Mouse (Mus musculus) T-helper 1 cell (primary cell): ENCODE results near the gene Ipo8.

Experiments used
- in situ Hi-C: fragments of 300-600 bp; cut with MboI, MseI; formaldehyde crosslinking; loops from one replicate; pipeline ENCODE4 v1.15.1; 2025; ENCODE audit warnings: high pct_unique_total_duplicates

Gene Ipo8

GRCm38 (mm10) chr6:148761475-148761874 lies 69.8 kb downstream of the Ipo8 start:
- in situ Hi-C loops: loop anchor here (5.0 kb wide), 1 partner anchor 779 kb away; no protein-coding TSS in a partner anchor

GRCm38 (mm10) chr6:148756535-148756934 lies 74.7 kb downstream of the Ipo8 start:
- in situ Hi-C loops: loop anchor here (10.0 kb wide), 1 partner anchor 62 kb away; no protein-coding TSS in a partner anchor

GRCm38 (mm10) chr6:148751400-148751799 lies 79.9 kb downstream of the Ipo8 start:
- in situ Hi-C loops: loop anchor here (10.0 kb wide), 1 partner anchor 57 kb away; no protein-coding TSS in a partner anchor

GRCm38 (mm10) chr6:148750183-148750582 lies 81.1 kb downstream of the Ipo8 start:
- in situ Hi-C loops: loop anchor here (10.0 kb wide), 1 partner anchor 55 kb away; no protein-coding TSS in a partner anchor

GRCm38 (mm10) chr6:148740521-148741226 lies 90.6 kb downstream of the Ipo8 start:
- in situ Hi-C loops: no loop called here

GRCm38 (mm10) chr6:148736390-148736789 lies 94.9 kb downstream of the Ipo8 start:
- in situ Hi-C loops: no loop called here

GRCm38 (mm10) chr6:148734012-148734411 lies 97.3 kb downstream of the Ipo8 start:
- in situ Hi-C loops: no loop called here

- in situ Hi-C loops: no loop called here
Measured at GRCm38 (mm10) chr6:148732920-148733319, 98.3 kb downstream of the Ipo8 start.

- in situ Hi-C loops: no loop called here
Measured at GRCm38 (mm10) chr6:148728571-148728970, 102.7 kb downstream of the Ipo8 start.

GRCm38 (mm10) chr6:148727871-148728524 lies 103.3 kb downstream of the Ipo8 start:
- in situ Hi-C loops: no loop called here

GRCm38 (mm10) chr6:148724453-148724852 lies 106.8 kb downstream of the Ipo8 start:
- in situ Hi-C loops: no loop called here
